Mouse (Mus musculus): ENCODE data around the gene Ier2.

Ier2 gene

GRCm38 (mm10) chr8:84662581-84663065, at the start of gene Ier2:
Ier2 (minus strand) TSS chr8:84662852.
- peak; percentile 87 to 89 for DNase-seq (ENCODE audit: low spot score in 2 of 2)

- no peak for DNase-seq (ENCODE audit: low spot score in 2 of 2)
Observed at GRCm38 (mm10) chr8:84711933-84712758, 49.5 kb upstream of the Ier2 start.

- no peak for DNase-seq (ENCODE audit: low spot score in 2 of 2)
Observed at GRCm38 (mm10) chr8:84711312-84711711, 48.7 kb upstream of the Ier2 start.

- DNase-seq (ENCODE audit: low spot score in 2 of 2), result no peak
Observed at GRCm38 (mm10) chr8:84709931-84710330, 47.3 kb upstream of the Ier2 start.

GRCm38 (mm10) chr8:84708774-84709475, 46.3 kb upstream of the Ier2 start:
- peak; percentile 79 to 88 for DNase-seq (ENCODE audit: low spot score in 2 of 2)

- DNase-seq (ENCODE audit: low spot score in 2 of 2), result no peak
Observed at GRCm38 (mm10) chr8:84708071-84708541, 45.5 kb upstream of the Ier2 start.

GRCm38 (mm10) chr8:84707267-84707883, 44.7 kb upstream of the Ier2 start:
- peak; percentile 69 to 73 for DNase-seq (ENCODE audit: low spot score in 2 of 2)

GRCm38 (mm10) chr8:84706610-84707266, 44.1 kb upstream of the Ier2 start:
- DNase-seq (ENCODE audit: low spot score in 2 of 2), result no peak

- no peak for DNase-seq (ENCODE audit: low spot score in 2 of 2)
Observed at GRCm38 (mm10) chr8:84705960-84706359, 43.3 kb upstream of the Ier2 start.

GRCm38 (mm10) chr8:84704867-84705831, 42.5 kb upstream of the Ier2 start:
- peak in 1 of 2 experiments; percentile 69 for DNase-seq (ENCODE audit: low spot score in 2 of 2)

GRCm38 (mm10) chr8:84704356-84704755, 41.7 kb upstream of the Ier2 start:
- DNase-seq (ENCODE audit: low spot score in 2 of 2), result peak; percentile 77 to 81

GRCm38 (mm10) chr8:84703466-84704249, 41.0 kb upstream of the Ier2 start:
- peak in 1 of 2 experiments; percentile 39 for DNase-seq (ENCODE audit: low spot score in 2 of 2)

- no peak for DNase-seq (ENCODE audit: low spot score in 2 of 2)
Observed at GRCm38 (mm10) chr8:84702963-84703465, 40.4 kb upstream of the Ier2 start.

- no peak for DNase-seq (ENCODE audit: low spot score in 2 of 2)
Observed at GRCm38 (mm10) chr8:84702561-84702960, 39.9 kb upstream of the Ier2 start.

- DNase-seq (ENCODE audit: low spot score in 2 of 2), result peak; percentile 89 to 93
Observed at GRCm38 (mm10) chr8:84700941-84701911, 38.6 kb upstream of the Ier2 start, which contains the start of gene Lyl1. Lyl1 (plus strand) TSS chr8:84701457.

- DNase-seq (ENCODE audit: low spot score in 2 of 2), result no peak
Observed at GRCm38 (mm10) chr8:84700526-84700925, 37.9 kb upstream of the Ier2 start.

- DNase-seq (ENCODE audit: low spot score in 2 of 2), result peak in 1 of 2 experiments; percentile 61
Observed at GRCm38 (mm10) chr8:84699861-84700322, 37.2 kb upstream of the Ier2 start.

- no peak for DNase-seq (ENCODE audit: low spot score in 2 of 2)
Observed at GRCm38 (mm10) chr8:84698929-84699401, 36.3 kb upstream of the Ier2 start.
